9 mouse cellular contexts compared by ENCODE assay signal in genomic region chr1:161907795-161908457, GRCm38 (mm10). TPM values are rescaled to one million over a fixed set of nuclear protein-coding genes. Genes with fewer than 3 reads are reported as not detected.
DNase-seq lines count a peak whose midpoint lies in the region; ATAC-seq lines count a peak whose summit lies in the region.
"Had no signal": no experiment of that assay in that cellular context is flagged by ENCODE, and none has a peak within 500 bp of the region (broad histone marks: within the 10 kb centered on the region; RNA-seq: fewer than 3 reads in every experiment).

No protein-coding gene starts in this region.

- ATAC-seq in inflammation-experienced regulatory T-cells, adult 6 months = peak; percentile 77

- peak; percentile 25 for DNase-seq in embryo, embryonic 10.5 days (ENCODE audit: low spot score)
- no peak for DNase-seq in embryo, embryonic 11 days
- peak; percentile 27 for DNase-seq in ovary, adult 18-20 months (ENCODE audit: low spot score)
- DNase-seq in ovary, postnatal 14 days (ENCODE audit: low spot score) = no peak
- peak; percentile 49 for DNase-seq in testis, postnatal 10 days (ENCODE audit: low spot score)
- DNase-seq in gastrocnemius, postnatal 36 days = no peak
- no peak for DNase-seq in left cerebral cortex, adult 11 months (ENCODE audit: low spot score)
- DNase-seq: gastrocnemius, postnatal 14 days had no signal

- intact Hi-C loops in gastrocnemius, postnatal 36 days (cut with DNase I) = no loop called here

RNA-seq across cellular contexts. Expression of gene Suco, which starts 31.4 kb away (rescaled TPM):
- 10 to 100 TPM; 29.4 to 39.1 (median 38.9) TPM for polyA plus RNA-seq in inflammation-experienced regulatory T-cells, adult 6 months (2017; shearing (Covaris generic))
- 10 to 100 TPM in 1 of 2 experiments, 1 to 10 TPM in 1; 8.5 to 16.2 TPM for total RNA-seq in gastrocnemius, postnatal 36 days (2021)

Comparison
In these comparisons a context has a peak if more than half of its experiments do, and no peak if none do; other contexts are left out.
1. DNase-seq: peak in embryo, embryonic 10.5 days (single experiment), ovary, adult 18-20 months (single experiment) and testis, postnatal 10 days (single experiment); none in embryo, embryonic 11 days (single experiment), ovary, postnatal 14 days (single experiment), gastrocnemius, postnatal 36 days (0 of 2) and left cerebral cortex, adult 11 months (single experiment).